Mouse (Mus musculus) skeletal muscle tissue, postnatal 0 days (tissue): ENCODE measurements around the gene Sf3b6. TPM values are rescaled to one million over a fixed set of nuclear protein-coding genes. Genes with fewer than 3 reads are reported as not detected.

Source experiments
- polyA plus RNA-seq: library from polyadenylated mRNA; unstranded; fragments of >200 nt; fragmentation: Nextera tagmentation; extraction: Ambion mirVana; gene quantifications from 2 replicates; pipeline ENCODE4 v1.2.1, GENCODE M21; 2015

The Sf3b6 gene
- 130 and 131 TPM in 2 replicates for polyA plus RNA-seq

GRCm38 (mm10) chr12:4817361-4818101 is at the start of gene Sf3b6:
TSS of gene Sf3b6 (plus strand) at chr12:4817544.

DNA sequence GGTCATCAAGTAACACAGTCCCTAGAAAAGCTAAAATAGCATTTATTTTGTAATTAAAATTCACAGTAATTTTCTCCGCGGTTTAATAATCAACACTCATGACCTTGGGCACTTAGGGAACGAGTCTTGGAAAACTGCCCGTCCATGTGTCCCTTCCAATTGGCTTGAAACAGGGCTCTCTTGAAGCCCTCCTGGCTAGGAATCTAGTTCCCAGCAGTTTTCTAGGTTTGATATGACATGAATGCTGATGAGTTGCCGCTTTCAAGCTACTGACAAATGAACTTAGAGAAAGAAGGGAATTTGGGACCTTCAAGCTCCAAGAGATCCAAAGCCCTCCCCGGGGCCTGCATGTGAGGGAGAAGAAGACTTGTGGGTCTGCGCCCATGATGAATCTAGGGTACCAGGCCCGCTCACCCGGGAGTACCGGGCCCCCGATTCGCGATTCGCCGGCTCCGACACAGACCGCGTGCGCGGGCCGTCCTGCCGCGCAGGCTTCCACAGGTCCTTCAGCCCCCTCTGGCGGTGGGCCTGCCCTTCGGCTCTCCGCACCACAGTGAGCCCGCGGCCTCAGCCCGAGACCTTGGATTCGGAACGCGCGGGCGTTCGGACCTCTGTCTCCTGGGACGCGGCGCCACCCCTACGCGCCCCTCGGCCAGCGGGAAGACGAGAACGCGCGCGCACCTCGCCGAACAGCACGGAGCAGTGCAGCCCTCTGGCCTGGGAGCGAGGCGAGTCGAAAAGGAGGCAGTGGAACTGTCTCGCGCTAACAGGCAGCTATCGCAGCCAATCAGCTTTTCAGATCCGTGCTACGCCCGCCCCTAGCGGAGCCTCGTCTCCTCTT is 48.6 kb upstream of the Sf3b6 start, which contains the start of the genes Pfn4 and Fam228b:
Gene Pfn4 (plus strand): TSS at position 531 of the 841 bp plus-strand sequence.
Gene Fam228b (minus strand): TSS at position 776 of the 841 bp plus-strand sequence.

GRCm38 (mm10) chr12:4841392-4841887 is 24.1 kb downstream of the Sf3b6 start, which contains the start of gene Fkbp1b:
TSS of gene Fkbp1b (minus strand) at chr12:4841591.

GRCm38 (mm10) chr12:4842890-4843597 is 25.7 kb downstream of the Sf3b6 start, which contains the start of gene Wdcp:
TSS of gene Wdcp (plus strand) at chr12:4843303.

GRCm38 (mm10) chr12:4874161-4874927 is 57.0 kb downstream of the Sf3b6 start, which contains the start of gene Mfsd2b:
TSS of gene Mfsd2b (minus strand) at chr12:4874359.

Other genes starting within 250 kb of the Sf3b6 start
- 17.1 and 19.4 TPM in 2 replicates for gene Itsn2, start 224.9 kb upstream of the Sf3b6 start, polyA plus RNA-seq
- not detected in 2 replicates for gene Gm3625, start 224.6 kb upstream of the Sf3b6 start, polyA plus RNA-seq
- 0.15 and 0.16 TPM in 2 replicates for gene Fam228a, start 79.1 kb upstream of the Sf3b6 start, polyA plus RNA-seq
- gene Pfn4, start 48.5 kb upstream of the Sf3b6 start, polyA plus RNA-seq, result 1.7 TPM in 2 replicates
- gene Fam228b, start 48.3 kb upstream of the Sf3b6 start, polyA plus RNA-seq, result 1.1 and 1.2 TPM in 2 replicates
- 1.7 and 3.5 TPM in 2 replicates for gene Fkbp1b, start 24.0 kb downstream of the Sf3b6 start, polyA plus RNA-seq
- gene Wdcp, start 25.8 kb downstream of the Sf3b6 start, polyA plus RNA-seq, result 7.7 and 8.8 TPM in 2 replicates
- gene Mfsd2b, start 56.8 kb downstream of the Sf3b6 start, polyA plus RNA-seq, result 0.24 and 0.31 TPM in 2 replicates
- gene Ubxn2a, start 90.2 kb downstream of the Sf3b6 start, polyA plus RNA-seq, result 35.2 and 35.3 TPM in 2 replicates
- gene Atad2b, start 99.8 kb downstream of the Sf3b6 start, polyA plus RNA-seq, result 4.8 and 5.2 TPM in 2 replicates